Mouse (Mus musculus) layer of hippocampus, adult 11-12 months (tissue): ENCODE measurements at regions not wholly inside any gene's neighbourhood (a gene's known extent, or its start where the extent isn't known, plus 50 kb on each side); places are given as distances from the start of the nearest gene placed in this dataset.

ENCODE experiments used
- DNase-seq: peaks from one replicate; pipeline ENCODE4 v3.0.0; 2022; ENCODE audit warnings: low spot score

DNA sequence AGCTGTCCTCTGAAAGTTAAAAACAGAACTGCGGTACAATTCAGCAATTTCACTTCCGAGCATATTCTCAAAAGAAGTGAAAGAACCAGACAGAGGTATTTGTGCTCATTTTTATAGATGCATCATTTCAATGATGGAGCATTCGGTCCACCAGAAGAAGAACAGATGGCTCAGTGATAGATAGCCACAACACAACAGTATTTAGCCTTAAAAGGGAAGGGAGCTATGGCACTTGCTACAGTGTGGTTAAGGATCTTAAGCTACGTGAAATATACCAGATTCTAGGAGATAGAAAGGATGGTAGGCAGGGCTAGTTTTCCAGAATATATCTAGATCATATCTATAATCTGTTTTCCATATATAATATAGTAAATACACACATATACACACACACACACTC, 77.5 kb upstream of the Gadd45a start:
- DNase-seq, result no peak

DNA sequence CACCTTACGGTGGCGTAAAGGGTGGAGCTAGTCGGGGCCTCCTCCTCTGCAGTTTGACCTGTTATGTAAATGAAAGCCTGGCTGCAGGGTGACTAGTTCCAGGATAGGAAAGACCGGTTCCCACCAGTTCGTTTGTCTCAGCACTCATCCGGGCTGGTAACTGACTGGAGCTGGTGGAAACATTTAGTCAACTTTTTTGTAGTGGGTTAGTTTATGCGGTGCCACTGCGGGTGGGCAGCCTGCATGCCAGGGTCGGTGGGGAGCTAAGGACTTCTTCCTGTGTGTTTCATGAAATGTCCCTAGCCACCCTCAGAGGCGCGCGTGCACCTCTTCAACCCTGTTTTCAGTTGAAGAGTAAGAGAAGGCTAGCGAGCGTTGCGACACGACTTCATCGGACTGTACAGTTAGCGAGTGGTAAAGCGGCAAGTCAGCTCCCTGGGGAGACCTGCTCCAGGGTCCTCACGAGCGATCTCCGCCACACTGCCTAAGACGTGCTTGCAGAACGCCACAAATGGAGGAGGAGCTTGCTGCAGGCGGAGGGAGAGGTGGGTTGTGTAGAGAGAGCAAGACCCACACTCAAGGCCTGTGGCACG, 76.5 kb upstream of the Gadd45a start:
- no peak for DNase-seq

DNA sequence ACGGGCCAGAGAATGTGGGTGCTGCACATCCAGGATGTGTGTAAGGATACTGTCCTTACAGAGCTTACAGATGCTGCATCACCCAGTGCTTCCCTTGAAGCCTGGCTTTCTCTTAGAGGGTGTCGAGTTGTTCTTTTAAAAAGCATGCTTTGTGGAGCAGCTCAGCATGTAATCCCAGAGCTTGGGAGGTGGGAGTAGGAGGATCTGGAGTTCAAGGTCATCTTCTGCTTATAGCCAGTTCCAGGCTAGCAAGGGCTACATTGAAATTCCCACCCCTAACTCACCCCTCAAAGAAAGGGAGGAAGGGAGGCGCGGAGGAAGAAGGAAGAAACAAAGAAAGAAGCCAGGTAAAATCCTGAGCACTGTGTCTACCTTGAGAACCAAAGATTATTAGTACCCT, 76.0 kb upstream of the Gadd45a start:
- no peak for DNase-seq

DNA sequence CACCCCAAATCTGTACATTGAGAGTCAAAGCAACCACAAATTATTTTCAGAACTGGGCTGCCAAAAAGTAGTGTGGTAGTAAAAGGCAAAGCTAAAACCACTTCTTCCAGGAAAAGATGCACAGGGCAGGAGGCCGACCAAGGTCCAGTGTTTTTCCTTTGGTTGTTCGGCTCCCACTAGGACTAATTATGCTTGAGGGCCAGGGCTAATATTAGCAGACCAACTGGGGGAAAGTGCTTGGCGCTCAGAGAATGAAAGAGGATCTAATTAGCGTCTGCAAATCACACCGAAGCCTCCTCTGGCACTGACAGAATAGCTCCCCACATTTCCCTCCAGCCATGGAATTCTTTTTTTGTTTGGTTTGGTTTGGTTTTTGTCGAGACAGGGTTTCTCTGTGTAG, 75.1 kb upstream of the Gadd45a start:
- DNase-seq, result no peak

- no peak for DNase-seq
Observed at GRCm38 (mm10) chr6:67111581-67111980, 74.3 kb upstream of the Gadd45a start.

DNA sequence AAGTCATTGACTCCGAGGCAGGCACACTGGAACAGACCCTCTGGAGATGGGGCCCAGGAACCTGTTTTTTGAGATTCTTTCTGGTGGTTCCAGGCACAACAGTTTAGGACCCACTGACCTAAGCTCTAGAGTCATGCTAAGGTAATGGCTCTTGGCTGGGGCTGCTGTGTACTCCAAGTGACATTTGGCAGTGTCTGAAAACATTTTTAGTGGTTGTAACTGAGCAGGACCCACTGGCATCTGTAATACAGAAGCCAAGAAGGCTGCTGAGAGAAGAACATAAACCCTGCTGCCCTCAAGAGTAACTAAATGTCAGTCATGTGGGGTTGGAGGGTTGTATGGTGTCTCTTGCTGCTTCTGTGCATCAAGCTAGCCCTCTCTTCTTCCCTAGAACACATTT, 73.1 kb upstream of the Gadd45a start:
- DNase-seq, result no peak

- DNase-seq, result no peak
Observed at GRCm38 (mm10) chr6:67109774-67110173, 72.5 kb upstream of the Gadd45a start.

DNA sequence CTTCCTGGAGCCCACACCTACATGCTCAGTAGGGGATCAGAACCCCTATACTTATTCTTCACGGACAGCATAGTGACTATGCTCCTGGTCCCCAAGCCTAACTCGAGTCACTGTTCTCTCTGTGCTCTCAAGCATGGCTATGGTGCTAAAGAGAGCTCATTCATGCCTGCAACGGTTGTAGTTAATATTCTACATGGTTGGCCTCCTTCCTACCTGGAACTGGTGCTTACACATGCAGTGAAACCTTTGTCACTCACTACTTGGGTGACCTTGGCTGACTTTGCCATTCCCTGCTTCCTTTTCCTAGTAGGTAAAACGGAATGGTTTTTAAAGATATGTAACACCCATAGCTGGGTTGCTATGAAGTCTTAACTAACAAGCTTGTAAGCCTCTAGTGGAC, 70.3 kb upstream of the Gadd45a start:
- DNase-seq, result no peak

DNA sequence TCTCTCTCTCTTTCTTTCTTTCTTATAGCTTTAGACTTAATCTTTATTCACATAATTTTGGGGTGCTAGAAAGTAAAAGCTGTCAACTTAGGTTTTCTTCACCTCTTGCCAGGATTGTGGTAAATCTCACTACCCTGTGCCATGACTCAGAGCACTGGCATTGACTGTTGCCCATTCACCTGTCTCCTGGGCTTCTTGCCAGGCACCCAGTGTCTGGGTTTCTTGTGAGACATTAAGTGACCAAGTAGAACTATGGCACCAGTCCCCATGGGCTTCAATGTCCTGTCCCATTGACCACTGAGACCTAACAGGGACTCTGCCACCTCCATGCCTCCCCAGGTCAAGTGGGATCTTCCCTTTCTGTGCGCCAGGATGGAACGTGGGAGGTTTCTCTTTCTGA, 69.2 kb upstream of the Gadd45a start:
- DNase-seq, result no peak

- no peak for DNase-seq
Observed at GRCm38 (mm10) chr6:67105386-67105785, 68.1 kb upstream of the Gadd45a start.

GRCm38 (mm10) chr6:67104205-67104604, 66.9 kb upstream of the Gadd45a start:
- peak; percentile 15 for DNase-seq

GRCm38 (mm10) chr6:67102541-67103134, 65.4 kb upstream of the Gadd45a start:
- DNase-seq, result peak; percentile 48

- no peak for DNase-seq
Observed at GRCm38 (mm10) chr6:67102014-67102413, 64.8 kb upstream of the Gadd45a start.

DNA sequence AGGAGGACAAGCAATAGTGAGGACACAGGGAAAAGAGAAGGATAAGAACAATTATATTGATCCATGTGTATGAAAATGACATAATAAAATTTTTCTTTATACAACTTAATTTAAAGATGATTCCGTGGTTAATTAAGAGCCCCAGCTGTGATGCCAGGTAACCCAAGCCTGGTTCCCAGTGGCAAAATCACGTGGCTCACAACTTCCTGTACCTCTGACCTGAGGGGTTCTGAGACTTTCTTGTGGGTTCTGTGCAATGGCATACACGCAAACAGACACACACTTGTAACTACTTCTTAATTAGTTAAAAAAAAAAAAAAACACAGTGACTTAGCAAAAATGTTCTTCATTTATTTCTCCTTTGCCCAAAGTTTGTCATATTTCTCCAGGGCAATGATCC, 57.2 kb upstream of the Gadd45a start:
- no peak for DNase-seq

- DNase-seq, result no peak
Observed at GRCm38 (mm10) chr6:67093128-67093527, 55.9 kb upstream of the Gadd45a start.

GRCm38 (mm10) chr6:67090150-67090549, 52.9 kb upstream of the Gadd45a start:
- no peak for DNase-seq

DNA sequence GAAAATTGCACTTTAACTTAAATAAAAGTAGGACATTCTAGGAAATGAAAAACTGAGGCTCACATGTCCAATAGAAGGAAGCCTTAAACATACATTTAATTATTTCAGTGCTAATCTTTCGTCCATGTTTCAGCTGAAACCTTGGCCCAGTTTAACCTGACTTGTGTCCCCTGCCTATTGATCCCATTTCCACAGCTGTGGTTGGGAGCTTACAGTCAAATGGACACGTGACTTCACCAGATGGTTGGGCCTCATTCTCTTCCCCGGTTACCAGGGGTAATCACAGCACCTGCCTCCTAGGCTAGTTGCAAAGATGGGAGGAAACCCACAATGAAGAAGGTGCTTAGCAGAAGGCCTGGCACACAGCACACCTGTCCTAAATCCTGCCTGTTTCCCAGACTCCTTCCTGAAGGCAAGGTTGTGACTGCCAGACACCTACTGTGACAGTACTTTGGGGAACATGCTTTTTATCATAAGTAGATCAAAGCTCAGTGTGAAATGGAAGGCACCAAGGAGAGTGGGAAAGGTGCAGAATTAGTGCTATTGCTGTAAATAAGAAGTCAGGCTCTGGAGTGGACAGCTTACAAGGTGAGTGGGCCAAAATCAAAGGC, 52.4 kb upstream of the Gadd45a start:
- no peak for DNase-seq

DNA sequence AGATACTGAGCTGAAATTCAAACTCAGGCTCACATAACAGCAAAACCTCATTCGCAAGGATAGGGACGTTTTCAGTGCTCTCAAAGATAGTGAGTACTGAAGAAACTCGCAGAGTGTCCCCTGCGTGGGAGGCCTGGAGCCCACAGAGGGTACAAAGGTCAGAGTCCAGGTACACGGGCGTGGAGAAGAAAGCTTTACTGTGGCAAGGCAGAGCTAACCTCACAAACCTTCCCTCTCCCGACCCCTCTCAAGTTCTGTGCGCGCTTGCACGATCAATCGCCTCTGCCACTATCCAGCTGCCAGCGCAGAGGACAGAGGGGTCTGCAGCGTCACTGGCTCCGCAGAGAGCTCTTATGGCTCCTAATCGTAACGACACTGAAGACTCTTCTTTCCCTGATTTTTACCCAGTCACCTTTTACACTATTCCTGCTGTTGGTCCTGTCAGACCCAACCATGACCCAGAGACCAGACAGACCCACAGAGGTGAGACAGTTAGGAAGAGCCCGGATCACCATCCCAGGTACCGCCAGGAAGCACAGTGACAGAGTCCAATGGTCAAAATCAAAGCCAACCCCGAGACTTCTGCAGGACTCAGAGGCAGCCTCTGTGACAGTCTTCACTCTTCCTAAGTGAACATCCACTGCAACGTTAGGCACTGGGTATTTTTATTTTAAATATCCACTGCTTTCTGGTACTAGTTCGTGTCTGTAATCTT, 51.6 kb upstream of the Gadd45a start:
- no peak for DNase-seq

DNA sequence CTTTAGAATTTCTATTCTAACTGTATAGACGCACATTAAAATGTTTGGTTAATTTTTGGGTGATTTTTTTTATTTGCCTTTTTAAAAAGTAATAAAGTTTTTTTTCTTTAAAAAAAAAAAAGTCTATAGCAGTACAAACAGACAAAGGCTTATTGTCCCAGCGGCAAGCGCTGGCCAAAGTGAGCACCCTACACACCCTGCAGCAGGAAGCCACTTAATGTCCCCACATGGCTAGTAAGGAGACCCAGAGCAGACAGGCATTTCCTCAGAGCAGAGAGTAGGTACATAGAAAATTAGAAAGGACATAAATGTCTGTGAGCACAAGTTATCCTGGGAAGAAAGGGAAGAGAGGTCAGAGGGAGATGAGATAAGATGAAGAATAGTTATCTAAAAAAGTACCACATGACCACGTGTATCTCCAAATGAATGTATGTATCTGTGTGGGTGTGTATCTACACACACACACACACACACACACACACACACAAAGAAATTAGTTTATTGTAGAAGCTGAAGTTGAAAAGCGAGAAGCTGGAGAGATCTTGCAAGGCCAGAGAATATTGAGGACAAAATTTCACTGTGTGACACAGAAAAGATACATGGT, 50.7 kb upstream of the Gadd45a start:
- no peak for DNase-seq

DNA sequence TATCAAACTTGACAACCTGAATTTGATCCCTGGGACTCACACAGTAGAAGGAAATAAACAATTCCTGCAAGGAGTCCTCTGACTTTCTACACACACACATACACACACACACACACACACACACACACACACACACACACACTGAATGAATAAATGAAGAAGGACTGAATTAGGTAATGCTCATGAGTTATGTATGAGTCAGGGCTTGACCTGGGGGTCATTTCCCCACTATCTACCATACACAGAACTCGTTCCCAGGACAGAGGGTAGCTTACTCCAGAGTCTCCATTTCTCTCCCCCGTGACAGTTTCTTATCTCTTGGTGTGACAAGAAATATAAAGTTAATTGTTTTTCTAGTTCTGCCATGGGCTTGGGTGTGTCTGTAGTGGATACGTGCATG, 50.1 kb upstream of the Gadd45a start:
- no peak for DNase-seq
